Mouse (Mus musculus) CH12.LX (cell line): ENCODE data around the gene 4933411K16Rik. TPM values are rescaled to one million over a fixed set of nuclear protein-coding genes. Genes with fewer than 3 reads are reported as not detected.

Source experiments
- DNase-seq: peaks from one replicate; pipeline ENCODE4 v3.0.0-alpha.2; 2013; ENCODE audit errors: extremely low read depth
- H3K27ac ChIP-seq: 2 replicates; pipeline ENCODE4 v1.5.1; 2012; ENCODE audit warnings: low read depth, mild to moderate bottlenecking, control low read depth, moderate library complexity; ENCODE audit not compliant: insufficient read depth
- H3K27me3 ChIP-seq: replicated peaks from 2 replicates; pipeline ENCODE3; 2012; ENCODE audit warnings: inconsistent platforms
- H3K36me3 ChIP-seq, 2 experiments: replicated peaks in 1 of 2; 2 replicates each; pipeline versions ENCODE3 to v1.6.1; 2012; ENCODE audit warnings: inconsistent platforms in 1 of 2, low read length in 1 of 2, mild to moderate bottlenecking in 1 of 2, mixed read lengths in 1 of 2, moderate library complexity in 1 of 2; ENCODE audit not compliant: control insufficient read depth in 1 of 2, insufficient read depth in 1 of 2
- H3K4me1 ChIP-seq, 2 experiments: 2 replicates each; pipeline ENCODE4 v1.6.1; 2012; ENCODE audit warnings: inconsistent platforms in 1 of 2, moderate library complexity in 1 of 2; ENCODE audit not compliant: insufficient read depth in 2 of 2, control insufficient read depth in 1 of 2
- H3K4me2 ChIP-seq: 2 replicates; pipeline ENCODE4 v1.6.1; 2012; ENCODE audit warnings: low read depth, mild to moderate bottlenecking, control low read depth; ENCODE audit not compliant: poor library complexity, insufficient read depth, severe bottlenecking
- H3K4me3 ChIP-seq, 3 experiments: fragments of 150-350 bp in 1 of 3; sonication (generic) in 1 of 3; replicated peaks in 1 of 3; 2 replicates each; pipeline versions ENCODE3 to v1.5.1; 2011 to 2012; ENCODE audit warnings: low read depth in 2 of 3, low read length in 2 of 3, mild to moderate bottlenecking in 2 of 3, moderate library complexity in 2 of 3, control low read depth in 1 of 3, improper control_type of control experiment in 1 of 3, inconsistent platforms in 1 of 3, mixed read lengths in 1 of 3; ENCODE audit not compliant: poor library complexity in 1 of 3
- H3K79me2 ChIP-seq: replicated peaks from 2 replicates; pipeline ENCODE4 v1.6.1; 2012; ENCODE audit warnings: mild to moderate bottlenecking, moderate library complexity; ENCODE audit not compliant: control insufficient read depth, poor library complexity, insufficient read depth, severe bottlenecking; ENCODE audit errors: extremely low read depth
- H3K9ac ChIP-seq: 2 replicates; pipeline ENCODE4 v1.6.1; 2012; ENCODE audit warnings: low read depth, mild to moderate bottlenecking, control low read depth, moderate library complexity; ENCODE audit not compliant: insufficient read depth
- H3K9me3 ChIP-seq: replicated peaks from 2 replicates; pipeline ENCODE3; 2012; ENCODE audit warnings: low read length, inconsistent platforms, mixed read lengths
- BHLHE40 ChIP-seq: IDR thresholded peaks from 2 replicates; pipeline ENCODE4 v1.6.1; 2011; ENCODE audit warnings: mild to moderate bottlenecking, low read depth, low read length, improper control_type of control experiment
- CHD2 ChIP-seq: IDR thresholded peaks from 2 replicates; pipeline ENCODE4 v1.6.1; 2011; ENCODE audit warnings: low read length, improper control_type of control experiment
- CTCF ChIP-seq, 2 experiments: IDR thresholded peaks in 1 of 2; conservative IDR thresholded peaks in 1 of 2; 2 replicates each; pipeline ENCODE4 v1.5.1; 2011 to 2012; ENCODE audit warnings: low read depth in 2 of 2, low read length in 2 of 2, improper control_type of control experiment in 1 of 2, inconsistent platforms in 1 of 2, mild to moderate bottlenecking in 1 of 2, moderate library complexity in 1 of 2
- E2F4 ChIP-seq: IDR thresholded peaks from 2 replicates; pipeline ENCODE4 v1.6.1; 2011; ENCODE audit warnings: low read depth, low read length, improper control_type of control experiment; ENCODE audit not compliant: insufficient replicate concordance
- ELF1 ChIP-seq: IDR thresholded peaks from 2 replicates; pipeline ENCODE4 v1.6.1; 2014; ENCODE audit warnings: low read depth, mild to moderate bottlenecking, inconsistent platforms, low read length, improper control_type of control experiment
- ETS1 ChIP-seq: conservative IDR thresholded peaks from 2 replicates; pipeline ENCODE4 v1.6.1; 2012; ENCODE audit warnings: low read depth, mild to moderate bottlenecking, inconsistent platforms, low read length, improper control_type of control experiment, moderate library complexity
- IRF4 ChIP-seq: IDR thresholded peaks from 2 replicates; pipeline ENCODE4 v1.6.1; 2014; ENCODE audit warnings: low read depth, mild to moderate bottlenecking, inconsistent platforms, low read length, improper control_type of control experiment
- KAT2A ChIP-seq: IDR thresholded peaks from 2 replicates; pipeline ENCODE4 v1.6.1; 2012; ENCODE audit warnings: low read length, improper control_type of control experiment, inconsistent platforms; ENCODE audit not compliant: insufficient replicate concordance
- MAFK ChIP-seq: IDR thresholded peaks from 2 replicates; pipeline ENCODE4 v1.6.1; 2011; ENCODE audit warnings: low read length, improper control_type of control experiment; ENCODE audit not compliant: insufficient replicate concordance
- MAX ChIP-seq: IDR thresholded peaks from 2 replicates; pipeline ENCODE4 v1.6.1; 2011; ENCODE audit warnings: low read length, improper control_type of control experiment
- NRF1 ChIP-seq: IDR thresholded peaks from 2 replicates; pipeline ENCODE4 v1.6.1; 2014; ENCODE audit warnings: low read depth, mild to moderate bottlenecking, inconsistent platforms, low read length, improper control_type of control experiment, moderate library complexity
- PAX5 ChIP-seq: IDR thresholded peaks from 2 replicates; pipeline ENCODE4 v1.6.1; 2012; ENCODE audit warnings: low read length, inconsistent platforms, mixed read lengths
- POLR2A ChIP-seq: IDR thresholded peaks from 2 replicates; pipeline ENCODE4 v1.6.1; 2011; ENCODE audit warnings: low read depth, mild to moderate bottlenecking, improper control_type of control experiment, low read length
- SMC3 ChIP-seq: IDR thresholded peaks from 2 replicates; pipeline ENCODE4 v1.6.1; 2011; ENCODE audit warnings: low read depth, low read length, improper control_type of control experiment
- TBP ChIP-seq: conservative IDR thresholded peaks from 2 replicates; pipeline ENCODE4 v1.6.1; 2011; ENCODE audit warnings: low read depth, low read length, improper control_type of control experiment
- TCF12 ChIP-seq: IDR thresholded peaks from 2 replicates; pipeline ENCODE4 v1.6.1; 2014; ENCODE audit warnings: low read depth, mild to moderate bottlenecking, inconsistent platforms, low read length, improper control_type of control experiment
- USF2 ChIP-seq: conservative IDR thresholded peaks from 2 replicates; pipeline ENCODE4 v1.6.1; 2011; ENCODE audit warnings: low read depth, low read length, improper control_type of control experiment
- ZC3H11A ChIP-seq: IDR thresholded peaks from 2 replicates; pipeline ENCODE4 v1.6.1; 2012; ENCODE audit warnings: low read depth, mild to moderate bottlenecking, inconsistent platforms, low read length, improper control_type of control experiment
- ZNF384 ChIP-seq: IDR thresholded peaks from 2 replicates; pipeline ENCODE4 v1.6.1; 2012; ENCODE audit warnings: low read depth, low read length, improper control_type of control experiment, inconsistent platforms
- dilution Hi-C: fragments of 300-500 bp; cut with MboI; formaldehyde crosslinking; loops from 2 replicates; pipeline ENCODE4 v1.14.3; 2020; ENCODE audit warnings: low sequenced_read_pairs; ENCODE audit not compliant: extremely low pct_unique_long_range_greater_than_20kb, extremely low pct_ligation_motif_present
- in situ Hi-C: fragments of 300-500 bp; cut with MboI; formaldehyde crosslinking; loops from 3 replicates; pipeline ENCODE4 v1.14.3; 2019; ENCODE audit warnings: low sequenced_read_pairs, low pct_ligation_motif_present, low pct_unique_long_range_greater_than_20kb, mixed read lengths
- polyA plus RNA-seq: library from polyadenylated mRNA; unstranded; fragments of >175 nt; gene quantifications from 2 replicates; pipeline ENCODE4 v1.2.1, GENCODE M21; 2012; ENCODE audit warnings: low read depth; ENCODE audit not compliant: insufficient read length
- total RNA-seq, 2 experiments: library from RNA; depleted of rRNA; stranded (reverse); fragments of 300-350 nt in 1 of 2; fragments of >200 nt in 1 of 2; gene quantifications; 2 replicates each; pipeline ENCODE4 v1.2.3; 2012 to 2014

4933411K16Rik gene
- total and polyA plus RNA-seq, 3 experiments = not detected

- dilution Hi-C loops = no loop called here
- H3K79me2 ChIP-seq = no peaks in the 10 kb centered on the region
- DNase-seq = no peak
Observed at GRCm38 (mm10) chr19:42054255-42054654, 2.2 kb downstream of the 4933411K16Rik start.

GRCm38 (mm10) chr19:42055881-42056280 lies 3.8 kb downstream of the 4933411K16Rik start:
- TF ChIP-seq POLR2A (no peak), ZC3H11A (no peak), ZNF384 (no peak), KAT2A (no peak), MAFK (no peak), TCF12 (no peak), NRF1 (no peak), SMC3 (no peak)
- Histone ChIP-seq H3K79me2 (no peaks in the 10 kb centered on the region), H3K4me3 (no peak overlapping the region), H3K9ac (no peak overlapping the region), H3K4me2 (no peak overlapping the region), H3K9me3 (no peaks in the 10 kb centered on the region), H3K27ac (no peak overlapping the region), H3K4me1 (no peaks in the 10 kb centered on the region), H3K36me3 (no peaks in the 10 kb centered on the region), H3K27me3 (peaks cover 43% of the 10 kb centered on the region)
- in situ Hi-C loops (no loop called here), dilution Hi-C loops (no loop called here)
- no peak for DNase-seq

More at GRCm38 (mm10) chr19:42054255-42054654, 2.2 kb downstream of the 4933411K16Rik start:
- no peak overlapping the region for H3K4me2 ChIP-seq
- H3K9me3 ChIP-seq = no peaks in the 10 kb centered on the region
- in situ Hi-C loops = no loop called here
- H3K4me3 ChIP-seq = no peak overlapping the region
- H3K27ac ChIP-seq = no peak overlapping the region
- peaks cover 34% of the 10 kb centered on the region for H3K27me3 ChIP-seq
- TF ChIP-seq KAT2A = no peak
- no peak for TF ChIP-seq BHLHE40
- no peak for TF ChIP-seq CHD2
- no peak for TF ChIP-seq IRF4
- no peak for TF ChIP-seq POLR2A
- TF ChIP-seq PAX5 = no peak
- TF ChIP-seq ELF1 = no peak
- TF ChIP-seq USF2 = no peak
- no peak for TF ChIP-seq CTCF (conservative IDR thresholded peaks at IDR 0.05 in 1 of 2, IDR thresholded peaks at IDR 0.05 in 1 of 2; ENCODE audit: low read depth in 2 of 2, low read length in 2 of 2)
- TF ChIP-seq MAX = no peak
- TF ChIP-seq E2F4 = no peak
- TF ChIP-seq TBP = no peak
- TF ChIP-seq ZC3H11A = no peak
- TF ChIP-seq ETS1 = no peak
- H3K4me1 ChIP-seq = no peaks in the 10 kb centered on the region
- H3K9ac ChIP-seq = no peak overlapping the region
- H3K36me3 ChIP-seq = no peaks in the 10 kb centered on the region
